Mouse (Mus musculus) common myeloid progenitor, adult 5-6 weeks (primary cell): Measurements from ENCODE around the gene Olfr561. TPM values are rescaled to one million over a fixed set of nuclear protein-coding genes. Genes with fewer than 3 reads are reported as not detected.
A peak's percentile ranks its signal among the peaks of the same experiment; 100 is the strongest.

ENCODE experiments used
- ATAC-seq: replicated peaks from 2 replicates; pipeline ENCODE4 v1.8.0; 2016; ENCODE audit warnings: low read depth, mild to moderate bottlenecking, moderate TSS enrichment, inconsistent platforms; ENCODE audit not compliant: poor library complexity, severe bottlenecking
- total RNA-seq: library from RNA; stranded (forward); fragments of 200-1000, 187-1606 nt; gene quantifications from 2 replicates; pipeline ENCODE4 v1.2.3, GENCODE M21; 2017

Olfr561 gene
- not detected in 2 replicates for total RNA-seq

- ATAC-seq, result no peak
Measured at GRCm38 (mm10) chr7:102770921-102771320, at the start of gene Olfr561. Olfr561 (plus strand) TSS chr7:102771221.

GRCm38 (mm10) chr7:102727391-102727790, 43.6 kb upstream of the Olfr561 start, which contains the start of gene Olfr559:
Olfr559 (minus strand) TSS chr7:102727491.
- ATAC-seq, result no peak

GRCm38 (mm10) chr7:102733793-102734192, 37.2 kb upstream of the Olfr561 start:
- no peak for ATAC-seq

GRCm38 (mm10) chr7:102737705-102738104, 33.3 kb upstream of the Olfr561 start:
- no peak for ATAC-seq

- peak; percentile 47; the same call in 1 of the 2 replicates for ATAC-seq
Measured at GRCm38 (mm10) chr7:102752086-102752485, 18.9 kb upstream of the Olfr561 start.

GRCm38 (mm10) chr7:102759266-102759665, 11.8 kb upstream of the Olfr561 start, which contains the start of the genes Olfr560 and Olfr78:
Olfr560 (minus strand) TSS chr7:102759366.
Olfr78 (minus strand) TSS chr7:102759471.
- ATAC-seq, result no peak

GRCm38 (mm10) chr7:102803180-102803579, 32.2 kb downstream of the Olfr561 start, which contains the start of gene Olfr564:
Olfr564 (plus strand) TSS chr7:102803480.
- ATAC-seq, result no peak

Other genes with a start within 250 kb of the Olfr561 start
- gene Olfr547, start 236.5 kb upstream of the Olfr561 start, total RNA-seq, result not detected in 2 replicates
- not detected in 2 replicates for gene Olfr548-ps1, start 230.3 kb upstream of the Olfr561 start, total RNA-seq
- gene Olfr549, start 221.4 kb upstream of the Olfr561 start, total RNA-seq, result not detected in 2 replicates
- gene Trim21, start 205.7 kb upstream of the Olfr561 start, total RNA-seq, result 31.7 and 33.6 TPM in 2 replicates
- gene Olfr550, start 199.8 kb upstream of the Olfr561 start, total RNA-seq, result 0.23 TPM in 1 of 2 replicates, not detected in the other
- not detected in 2 replicates for gene Olfr551, start 179.3 kb upstream of the Olfr561 start, total RNA-seq
- not detected in 2 replicates for gene Olfr552, start 173.5 kb upstream of the Olfr561 start, total RNA-seq
- gene Olfr553, start 153.0 kb upstream of the Olfr561 start, total RNA-seq, result not detected in 2 replicates
- gene Olfr554, start 132.8 kb upstream of the Olfr561 start, total RNA-seq, result not detected in 2 replicates
- not detected in 2 replicates for gene Olfr555, start 112.4 kb upstream of the Olfr561 start, total RNA-seq
- gene Olfr556, start 106.3 kb upstream of the Olfr561 start, total RNA-seq, result not detected in 2 replicates
- 8.2 and 10.7 TPM in 2 replicates for gene Trim68, start 83.9 kb upstream of the Olfr561 start, total RNA-seq
- not detected in 2 replicates for gene Olfr557, start 75.3 kb upstream of the Olfr561 start, total RNA-seq
- 0.14 TPM in 1 of 2 replicates, not detected in the other for gene Olfr558, start 69.0 kb upstream of the Olfr561 start, total RNA-seq
- gene Olfr33, start 52.2 kb upstream of the Olfr561 start, total RNA-seq, result not detected in 2 replicates
- gene Olfr559, start 43.7 kb upstream of the Olfr561 start, total RNA-seq, result not detected in 2 replicates
- not detected in 2 replicates for gene Olfr560, start 11.9 kb upstream of the Olfr561 start, total RNA-seq
- gene Olfr78, start 11.8 kb upstream of the Olfr561 start, total RNA-seq, result not detected in 2 replicates
- gene Olfr564, start 32.3 kb downstream of the Olfr561 start, total RNA-seq, result not detected in 2 replicates
- gene Olfr566, start 87.5 kb downstream of the Olfr561 start, total RNA-seq, result not detected in 2 replicates
- not detected in 2 replicates for gene Olfr568, start 105.9 kb downstream of the Olfr561 start, total RNA-seq
- not detected in 2 replicates for gene Olfr569, start 119.7 kb downstream of the Olfr561 start, total RNA-seq
- gene Olfr570, start 123.4 kb downstream of the Olfr561 start, total RNA-seq, result not detected in 2 replicates
- gene Olfr571, start 146.3 kb downstream of the Olfr561 start, total RNA-seq, result not detected in 2 replicates
- gene Olfr572, start 153.2 kb downstream of the Olfr561 start, total RNA-seq, result not detected in 2 replicates
- not detected in 2 replicates for gene Olfr573-ps1, start 171.4 kb downstream of the Olfr561 start, total RNA-seq
- gene Olfr574, start 177.2 kb downstream of the Olfr561 start, total RNA-seq, result not detected in 2 replicates
- not detected in 2 replicates for gene Olfr575, start 187.6 kb downstream of the Olfr561 start, total RNA-seq
- gene Olfr576, start 191.4 kb downstream of the Olfr561 start, total RNA-seq, result not detected in 2 replicates
- not detected in 2 replicates for gene Olfr577, start 204.7 kb downstream of the Olfr561 start, total RNA-seq
- not detected in 2 replicates for gene Olfr578, start 218.1 kb downstream of the Olfr561 start, total RNA-seq